Mouse (Mus musculus): ENCODE measurements around the gene Arel1. TPM values are rescaled to one million over a fixed set of nuclear protein-coding genes. Genes with fewer than 3 reads are reported as not detected.

The Arel1 gene
- polyA plus RNA-seq, 1 experiment from 2014 or later = 10.4 TPM

GRCm38 (mm10) chr12:84947894-84948583, 22.7 kb downstream of the Arel1 start:
- peaks cover 20% of the 10 kb centered on the region; the same call in 1 of the 2 replicates for H3K36me3 ChIP-seq
- ATAC-seq (replicated peaks; ENCODE audit: insufficient number of reproducible peaks, insufficient read depth, low FRiP score, low read depth) = no peak
- H3K9ac ChIP-seq = no peak overlapping the region
- H3K4me2 ChIP-seq = no peak overlapping the region
- H3K4me3 ChIP-seq = no peak overlapping the region
- WGBS = 59% methylated on average over 2 of the region's 2 CpGs
- H3K27me3 ChIP-seq = no peaks in the 10 kb centered on the region
- peaks cover 58% of the 10 kb centered on the region for H3K4me1 ChIP-seq (replicated peaks)
- H3K27ac ChIP-seq = peak overlapping the region; percentile 75
- H3K9me3 ChIP-seq (replicated peaks) = no peaks in the 10 kb centered on the region

GRCm38 (mm10) chr12:84944813-84945553, 25.7 kb downstream of the Arel1 start:
- no peak overlapping the region for H3K9ac ChIP-seq

GRCm38 (mm10) chr12:84944150-84944812, 26.4 kb downstream of the Arel1 start:
- H3K4me1 ChIP-seq (replicated peaks) = peaks cover 46% of the 10 kb centered on the region
- H3K36me3 ChIP-seq = peaks cover 26% of the 10 kb centered on the region; the same call in 1 of the 2 replicates
- H3K4me3 ChIP-seq = no peak overlapping the region
- H3K9ac ChIP-seq = no peak overlapping the region
- H3K27me3 ChIP-seq = no peaks in the 10 kb centered on the region
- H3K9me3 ChIP-seq (replicated peaks) = no peaks in the 10 kb centered on the region
- H3K27ac ChIP-seq = peak overlapping the region; percentile 83
- WGBS = 53% methylated on average over 4 of the region's 4 CpGs
- no peak for ATAC-seq (replicated peaks; ENCODE audit: insufficient number of reproducible peaks, insufficient read depth, low FRiP score, low read depth)
- H3K4me2 ChIP-seq = no peak overlapping the region

More at GRCm38 (mm10) chr12:84944813-84945553, 25.7 kb downstream of the Arel1 start:
- H3K4me1 ChIP-seq (replicated peaks) = peaks cover 50% of the 10 kb centered on the region
- 82% methylated on average over 9 of the region's 9 CpGs for WGBS
- ATAC-seq (replicated peaks; ENCODE audit: insufficient number of reproducible peaks, insufficient read depth, low FRiP score, low read depth) = no peak
- no peak overlapping the region for H3K4me2 ChIP-seq
- H3K27me3 ChIP-seq = no peaks in the 10 kb centered on the region
- H3K4me3 ChIP-seq = no peak overlapping the region
- H3K27ac ChIP-seq = peak overlapping the region; percentile 83
- H3K9me3 ChIP-seq (replicated peaks) = no peaks in the 10 kb centered on the region
- H3K36me3 ChIP-seq = peaks cover 28% of the 10 kb centered on the region

- peak overlapping the region; percentile 83 for H3K27ac ChIP-seq
- no peak overlapping the region for H3K9ac ChIP-seq
- 59% methylated on average over 21 of the region's 21 CpGs for WGBS
- peaks cover 47% of the 10 kb centered on the region for H3K4me1 ChIP-seq (replicated peaks)
- H3K27me3 ChIP-seq = no peaks in the 10 kb centered on the region
- H3K4me2 ChIP-seq = no peak overlapping the region
- peaks cover 29% of the 10 kb centered on the region; the same call in 1 of the 2 replicates for H3K36me3 ChIP-seq
- ATAC-seq (replicated peaks; ENCODE audit: insufficient number of reproducible peaks, insufficient read depth, low FRiP score, low read depth) = 0 out of 2 replicates have a peak, but pooled peaks have one; percentile 37
- no peak overlapping the region for H3K4me3 ChIP-seq
- no peaks in the 10 kb centered on the region for H3K9me3 ChIP-seq (replicated peaks)
These were observed 27.4 kb downstream of the Arel1 start for GRCm38 (mm10) chr12:84943006-84943952.

- Histone ChIP-seq H3K4me2 (no peak overlapping the region), H3K4me1 (replicated peaks) (peaks cover 44% of the 10 kb centered on the region), H3K4me3 (no peak overlapping the region), H3K27ac (no peak overlapping the region), H3K36me3 (peaks cover 22% of the 10 kb centered on the region; the same call in 1 of the 2 replicates), H3K9ac (no peak overlapping the region), H3K27me3 (no peaks in the 10 kb centered on the region), H3K9me3 (replicated peaks) (no peaks in the 10 kb centered on the region)
- WGBS = 92% methylated on average over 13 of the region's 13 CpGs
- ATAC-seq (replicated peaks; ENCODE audit: insufficient number of reproducible peaks, insufficient read depth, low FRiP score, low read depth) = no peak
These were observed 29.0 kb downstream of the Arel1 start for GRCm38 (mm10) chr12:84941717-84942116.

- Histone ChIP-seq H3K27ac (no peak overlapping the region), H3K27me3 (no peaks in the 10 kb centered on the region), H3K9ac (no peak overlapping the region), H3K4me1 (replicated peaks) (peaks cover 44% of the 10 kb centered on the region), H3K36me3 (peaks cover 17% of the 10 kb centered on the region; the same call in 1 of the 2 replicates), H3K4me2 (no peak overlapping the region), H3K4me3 (no peak overlapping the region), H3K9me3 (replicated peaks) (no peaks in the 10 kb centered on the region)
- ATAC-seq (replicated peaks; ENCODE audit: insufficient number of reproducible peaks, insufficient read depth, low FRiP score, low read depth) = no peak
- WGBS = 89% methylated on average over 7 of the region's 7 CpGs
These were observed 30.4 kb downstream of the Arel1 start for GRCm38 (mm10) chr12:84940343-84940742.

- Histone ChIP-seq H3K9me3 (replicated peaks) (no peaks in the 10 kb centered on the region), H3K9ac (no peak overlapping the region), H3K36me3 (peaks cover 18% of the 10 kb centered on the region; the same call in 1 of the 2 replicates), H3K4me3 (no peak overlapping the region), H3K27ac (peak overlapping the region; percentile 82), H3K4me1 (replicated peaks) (peaks cover 32% of the 10 kb centered on the region), H3K27me3 (no peaks in the 10 kb centered on the region), H3K4me2 (no peak overlapping the region)
- no peak for ATAC-seq (replicated peaks; ENCODE audit: insufficient number of reproducible peaks, insufficient read depth, low FRiP score, low read depth)
- WGBS = 64% methylated on average over 7 of the region's 7 CpGs
These were observed 31.6 kb downstream of the Arel1 start for GRCm38 (mm10) chr12:84939117-84939516.

GRCm38 (mm10) chr12:84935343-84935742, 35.4 kb downstream of the Arel1 start:
- no peak overlapping the region for H3K4me3 ChIP-seq
- ATAC-seq (replicated peaks; ENCODE audit: insufficient number of reproducible peaks, insufficient read depth, low FRiP score, low read depth) = peak; percentile 80; the same call in 1 of the 2 replicates
- H3K36me3 ChIP-seq = peaks cover 32% of the 10 kb centered on the region; the same call in 1 of the 2 replicates
- WGBS = 59% methylated on average over 5 of the region's 5 CpGs
- peaks cover 13% of the 10 kb centered on the region for H3K4me1 ChIP-seq (replicated peaks)
- H3K9me3 ChIP-seq (replicated peaks) = no peaks in the 10 kb centered on the region
- no peaks in the 10 kb centered on the region for H3K27me3 ChIP-seq
- H3K27ac ChIP-seq = peak overlapping the region; percentile 68
- H3K9ac ChIP-seq = no peak overlapping the region
- no peak overlapping the region for H3K4me2 ChIP-seq

- no peak overlapping the region for H3K9ac ChIP-seq
- ATAC-seq (replicated peaks; ENCODE audit: insufficient number of reproducible peaks, insufficient read depth, low FRiP score, low read depth) = no peak
- H3K4me1 ChIP-seq (replicated peaks) = peaks cover 4% of the 10 kb centered on the region; the same call in 1 of the 2 replicates
- H3K27ac ChIP-seq = no peak overlapping the region
- no peak overlapping the region for H3K4me3 ChIP-seq
- H3K27me3 ChIP-seq = no peaks in the 10 kb centered on the region
- no peak overlapping the region for H3K4me2 ChIP-seq
- 92% methylated on average over 6 of the region's 6 CpGs for WGBS
- H3K36me3 ChIP-seq = peaks cover 42% of the 10 kb centered on the region
- no peaks in the 10 kb centered on the region for H3K9me3 ChIP-seq (replicated peaks)
These were observed 38.5 kb downstream of the Arel1 start for GRCm38 (mm10) chr12:84932210-84932609.

GRCm38 (mm10) chr12:84926542-84926941, 44.2 kb downstream of the Arel1 start:
- ATAC-seq (replicated peaks; ENCODE audit: insufficient number of reproducible peaks, insufficient read depth, low FRiP score, low read depth) = no peak
- 90% methylated on average over 6 of the region's 6 CpGs for WGBS
- H3K27ac ChIP-seq = no peak overlapping the region
- no peaks in the 10 kb centered on the region for H3K9me3 ChIP-seq (replicated peaks)
- no peak overlapping the region for H3K4me2 ChIP-seq
- no peaks in the 10 kb centered on the region for H3K27me3 ChIP-seq
- peaks cover 4% of the 10 kb centered on the region; the same call in 1 of the 2 replicates for H3K4me1 ChIP-seq (replicated peaks)
- H3K9ac ChIP-seq = no peak overlapping the region; the same call in 1 of the 2 replicates
- no peak overlapping the region for H3K4me3 ChIP-seq
- H3K36me3 ChIP-seq = peaks cover 62% of the 10 kb centered on the region
